Mouse (Mus musculus) cerebellum, postnatal 36 days (tissue): ENCODE data around the gene Mdga1.

ENCODE experiments used
- DNase-seq, 2 experiments: peaks; one replicate each; pipeline ENCODE4 v3.0.0; 2021 to 2022; ENCODE audit warnings: mixed read lengths in 2 of 2

The Mdga1 gene

GRCm38 (mm10) chr17:29979841-29980240 is 10.0 kb upstream of the Mdga1 start:
- no peak for DNase-seq

- no peak for DNase-seq
These were observed 9.1 kb upstream of the Mdga1 start for GRCm38 (mm10) chr17:29979020-29979419.

- peak; percentile 97 to 98 for DNase-seq
These were observed 5.8 kb upstream of the Mdga1 start for GRCm38 (mm10) chr17:29975731-29976130.

DNA sequence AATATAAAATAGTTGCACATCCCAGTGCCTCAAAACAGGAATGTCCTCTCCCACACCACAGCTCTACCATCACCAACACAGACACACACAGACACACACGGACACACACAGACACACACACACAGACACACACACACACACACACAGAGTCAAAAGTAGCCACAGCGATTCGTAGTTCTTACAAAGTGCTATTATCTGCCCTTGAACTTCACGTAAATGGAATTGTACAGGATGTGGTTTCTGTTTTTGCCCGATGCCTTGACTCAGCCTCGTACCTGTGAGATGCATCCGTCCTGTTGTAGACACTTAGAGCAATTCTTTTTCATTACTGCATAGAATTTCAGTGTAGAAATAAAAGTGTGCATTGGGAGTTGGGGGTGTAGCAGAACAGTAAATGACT is 3.3 kb upstream of the Mdga1 start:
- no peak for DNase-seq

DNA sequence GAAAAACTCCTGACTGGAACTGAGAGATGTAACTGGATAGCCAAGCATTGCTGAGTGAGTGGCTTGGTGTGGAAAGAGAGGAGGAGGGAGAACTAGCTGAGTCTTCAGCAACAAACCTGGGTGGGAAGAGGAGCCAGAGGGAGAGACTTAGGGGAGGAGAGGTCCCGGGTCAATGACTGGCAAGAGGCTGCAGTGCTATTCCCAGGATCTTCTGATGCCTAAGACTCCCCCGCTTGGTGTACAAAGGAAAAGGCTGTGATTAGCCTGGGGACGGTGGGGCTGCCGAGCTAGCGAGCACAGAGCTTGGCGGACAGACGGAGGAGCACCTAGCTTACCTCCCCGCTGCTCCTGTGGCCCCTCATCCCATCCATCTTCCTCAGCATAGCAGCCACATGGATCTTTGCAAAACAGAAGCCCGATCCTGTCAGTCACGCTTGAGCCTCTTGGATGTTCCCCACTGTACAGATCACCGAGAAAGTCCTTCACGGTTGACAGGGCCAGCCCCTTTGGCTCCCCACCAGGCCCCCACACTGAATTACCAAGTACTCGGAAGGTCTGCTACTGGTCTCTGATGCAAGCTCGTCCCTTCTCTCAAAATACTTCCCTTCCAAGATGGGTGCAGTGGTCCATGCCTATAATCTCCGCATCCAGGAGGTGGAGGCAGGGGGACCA is 2.0 kb upstream of the Mdga1 start:
- DNase-seq, result no peak

DNA sequence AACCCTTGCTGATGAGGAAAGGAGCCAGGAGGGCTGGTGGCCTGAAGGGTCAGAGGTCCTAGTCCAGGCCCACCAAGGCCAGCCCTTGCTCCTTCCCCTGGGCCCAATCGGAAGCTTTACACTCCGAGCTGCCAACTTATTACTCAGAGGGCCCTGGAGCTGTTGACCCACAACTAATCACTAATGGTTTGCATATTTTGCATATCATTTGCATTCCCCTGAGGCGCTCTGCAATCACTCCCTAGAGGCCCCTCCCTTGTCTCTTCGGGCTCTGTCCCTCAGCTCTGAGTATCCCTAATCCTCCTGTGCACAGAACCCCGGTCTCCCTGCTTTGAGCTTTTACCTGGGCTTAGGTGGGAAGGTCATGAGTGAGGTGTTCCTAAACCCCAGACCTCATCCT is 4.4 kb downstream of the Mdga1 start:
- DNase-seq, result no peak

- no peak for DNase-seq
These were observed 6.1 kb downstream of the Mdga1 start for GRCm38 (mm10) chr17:29963730-29964259.

- DNase-seq, result no peak
These were observed 14.0 kb downstream of the Mdga1 start for GRCm38 (mm10) chr17:29955880-29956279.

GRCm38 (mm10) chr17:29954316-29954715 is 15.6 kb downstream of the Mdga1 start:
- no peak for DNase-seq

DNA sequence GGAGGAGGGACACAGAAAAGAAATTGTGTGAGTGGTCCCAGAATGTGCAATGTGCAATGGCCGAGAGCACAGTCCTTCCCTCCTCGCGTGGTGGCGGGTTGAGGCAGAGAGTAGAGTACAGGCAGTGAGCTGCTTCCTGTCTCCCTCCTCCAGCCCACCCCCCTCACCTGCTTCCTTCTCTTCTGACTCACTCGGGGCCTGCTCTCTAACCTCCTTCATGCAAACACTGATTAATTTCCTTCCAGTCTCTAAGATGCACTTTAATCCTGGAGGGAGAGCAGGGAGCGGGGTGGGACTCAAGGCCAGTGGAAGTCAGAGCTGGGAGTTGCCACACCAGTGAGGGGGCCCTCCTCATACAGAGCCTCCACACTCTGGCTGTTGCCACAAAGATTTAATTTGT is 18.8 kb downstream of the Mdga1 start:
- DNase-seq, result no peak

DNA sequence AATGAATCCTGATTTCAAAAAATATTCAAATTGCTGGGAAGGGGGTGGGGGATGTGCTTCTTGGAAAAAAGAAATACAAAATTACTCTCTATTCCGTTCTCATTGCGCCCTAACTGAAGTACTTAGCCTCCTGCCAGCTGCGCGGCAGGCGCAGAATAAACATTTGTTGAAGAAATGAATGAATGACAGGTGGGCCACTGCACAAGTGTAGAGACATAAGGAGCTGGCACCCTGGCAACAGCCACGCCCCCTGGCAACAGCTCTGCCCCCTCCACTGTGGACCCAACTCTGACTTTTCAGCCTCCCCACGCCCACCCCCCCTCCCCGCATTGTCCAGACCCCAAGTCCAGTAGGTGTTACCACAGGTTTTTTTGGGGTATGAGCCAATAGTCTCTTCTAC is 19.3 kb downstream of the Mdga1 start:
- no peak for DNase-seq

- no peak for DNase-seq
These were observed 22.6 kb downstream of the Mdga1 start for GRCm38 (mm10) chr17:29947271-29947714.

GRCm38 (mm10) chr17:29944376-29944775 is 25.5 kb downstream of the Mdga1 start:
- no peak for DNase-seq

- no peak for DNase-seq
These were observed 30.9 kb downstream of the Mdga1 start for GRCm38 (mm10) chr17:29939011-29939410.

DNA sequence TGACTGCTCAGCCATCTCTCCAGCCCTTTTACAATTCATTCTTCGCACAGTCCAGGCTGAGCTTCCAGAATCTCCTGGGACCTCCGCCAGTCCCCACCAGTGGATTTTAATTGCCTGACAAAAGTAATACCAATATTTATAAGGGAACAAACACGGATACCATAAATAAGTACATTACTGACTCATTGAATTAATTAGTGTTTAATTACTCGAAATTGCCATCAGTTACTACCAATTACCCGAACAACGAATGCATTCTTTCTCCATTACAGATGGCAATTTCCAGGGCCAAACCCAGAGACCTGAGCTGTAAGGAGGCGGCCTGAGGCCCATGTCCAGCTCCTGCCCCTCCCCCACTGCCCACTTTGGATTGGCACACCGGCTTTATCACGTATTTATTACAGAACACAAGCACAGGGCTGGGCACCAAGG is 32.5 kb downstream of the Mdga1 start:
- DNase-seq, result no peak

DNA sequence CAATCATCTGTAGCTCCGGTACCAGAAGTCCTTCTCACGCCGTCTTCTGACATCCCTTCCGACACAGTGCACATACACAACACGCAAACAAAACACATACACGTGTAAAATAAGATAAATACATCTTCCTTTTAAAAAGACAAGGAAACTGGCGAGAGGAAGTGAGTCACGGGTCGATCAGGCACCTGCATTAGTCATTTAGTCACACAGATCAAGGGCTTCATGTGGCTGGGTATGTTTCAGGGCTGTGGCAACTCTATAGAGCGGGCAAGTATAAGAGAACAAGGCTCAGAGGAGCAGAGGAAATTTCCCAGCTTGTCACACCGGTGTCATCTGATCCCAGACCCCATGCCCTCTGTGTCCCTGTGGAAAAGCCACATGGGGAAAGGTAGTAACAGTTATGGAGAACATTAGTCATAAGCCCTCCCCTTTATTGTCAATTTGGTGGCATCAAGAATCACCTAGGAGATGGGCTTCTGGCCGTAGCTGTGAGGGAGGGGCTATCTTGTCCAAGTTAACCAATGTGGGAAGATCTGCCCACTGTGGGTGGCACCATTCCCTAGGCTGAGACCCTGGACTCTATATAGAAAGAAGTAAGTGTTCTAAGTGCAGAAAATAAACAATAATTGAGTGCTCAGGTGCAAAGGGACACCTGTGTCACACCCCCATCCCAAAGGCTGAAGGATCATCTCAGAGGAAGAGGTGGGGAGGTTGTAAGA is 35.6 kb downstream of the Mdga1 start:
- no peak for DNase-seq

GRCm38 (mm10) chr17:29932753-29933152 is 37.1 kb downstream of the Mdga1 start:
- no peak for DNase-seq

- DNase-seq, result no peak
These were observed 38.5 kb downstream of the Mdga1 start for GRCm38 (mm10) chr17:29931224-29931945.

DNA sequence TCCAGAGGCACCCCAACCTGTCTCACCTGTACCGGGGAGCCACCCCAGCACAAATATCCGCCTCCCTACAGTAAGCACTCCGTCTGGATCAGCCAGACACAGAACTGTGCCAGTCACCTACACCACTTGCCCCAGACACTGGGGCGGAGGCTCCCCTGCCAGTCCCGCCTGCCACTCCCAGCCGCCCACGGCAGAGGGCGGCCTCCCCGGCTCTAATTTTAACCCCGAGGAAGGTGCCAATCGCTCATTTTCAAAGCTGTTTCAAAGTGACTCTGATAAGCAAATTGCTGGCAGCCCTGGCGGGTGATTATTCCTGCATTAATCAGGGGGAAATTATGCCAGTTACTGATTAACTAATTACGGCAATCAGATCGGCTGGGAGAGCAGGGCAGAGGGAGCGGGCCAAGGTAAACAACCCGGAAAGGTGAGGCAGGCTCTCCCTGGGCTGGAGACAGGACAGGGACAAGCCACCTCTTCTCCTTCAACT is 41.1 kb downstream of the Mdga1 start:
- peak; percentile 29 for DNase-seq

DNA sequence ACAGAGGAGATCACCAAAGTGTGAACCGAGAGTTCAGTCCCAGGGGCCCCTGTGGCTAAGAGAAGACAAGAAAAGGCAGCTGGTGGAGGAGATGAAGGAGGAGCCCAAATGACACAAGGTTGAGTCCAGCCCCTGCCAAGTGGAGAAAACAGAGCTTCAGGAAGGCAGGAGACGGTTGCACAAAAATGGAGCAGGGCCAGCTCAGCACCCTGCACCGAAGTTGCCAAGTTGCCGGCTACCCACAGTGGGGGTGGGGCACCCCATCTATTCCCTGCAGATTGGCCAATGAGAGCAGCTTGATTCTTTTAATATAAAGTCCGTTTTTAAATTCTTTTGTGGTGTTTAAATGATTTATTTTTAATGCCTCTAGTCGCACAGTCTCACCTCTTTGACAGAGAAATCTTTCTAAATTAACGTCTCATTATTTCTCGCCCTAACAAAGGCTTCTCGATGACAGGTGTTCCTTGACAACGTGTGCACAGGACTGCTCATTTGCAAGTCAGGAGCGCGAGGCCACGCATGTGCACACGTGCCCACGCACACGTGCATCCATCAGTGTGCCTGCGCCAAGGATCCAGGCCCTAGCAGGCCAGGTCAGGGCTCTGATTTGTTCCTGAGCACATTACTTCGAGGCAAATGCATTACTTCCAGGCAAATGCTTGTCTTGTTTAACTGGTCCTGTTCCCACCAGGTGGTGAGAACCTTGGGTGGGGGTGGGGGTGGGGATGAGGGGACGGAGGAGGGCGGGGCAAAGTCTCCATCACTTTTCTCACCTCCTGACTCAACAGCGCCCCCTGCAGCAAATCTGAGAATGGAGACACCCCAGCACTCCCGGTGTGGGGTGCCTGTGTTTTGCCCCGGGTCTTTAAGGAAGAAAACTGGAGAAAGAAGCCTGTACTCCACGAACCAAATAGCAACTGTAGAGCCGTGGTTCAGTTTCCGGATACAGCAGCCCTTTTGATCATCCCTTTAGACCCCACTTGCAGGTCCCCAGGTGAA is 44.0 kb downstream of the Mdga1 start:
- no peak for DNase-seq

- DNase-seq, result no peak
These were observed 49.8 kb downstream of the Mdga1 start for GRCm38 (mm10) chr17:29920089-29920488.

DNA sequence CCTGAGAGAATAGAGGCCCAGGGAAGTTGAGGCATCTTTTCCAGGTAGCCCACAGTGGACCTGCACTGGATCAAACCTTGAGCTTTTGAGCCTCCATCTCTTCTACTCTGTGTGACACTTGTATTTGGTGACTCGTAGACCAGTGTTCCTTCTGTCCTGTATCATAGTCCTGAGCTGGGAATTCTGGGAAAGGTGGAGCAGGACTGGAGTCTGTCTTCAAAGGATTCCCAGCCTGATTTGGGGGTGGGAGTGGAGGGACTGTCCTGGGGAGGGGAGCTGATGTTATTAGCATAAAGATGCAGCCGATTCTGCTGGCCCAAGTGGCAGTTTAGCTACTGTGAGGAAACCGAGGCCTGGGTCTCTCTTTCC is 50.4 kb downstream of the Mdga1 start:
- no peak for DNase-seq
